Mouse (Mus musculus) left cerebral cortex, adult 9 months (tissue): Measurements from ENCODE around the gene Ddost.

ENCODE experiments used
- DNase-seq, 2 experiments: peaks; one replicate each; pipeline ENCODE4 v3.0.0; 2022; ENCODE audit warnings: low spot score in 2 of 2

The Ddost gene

DNA sequence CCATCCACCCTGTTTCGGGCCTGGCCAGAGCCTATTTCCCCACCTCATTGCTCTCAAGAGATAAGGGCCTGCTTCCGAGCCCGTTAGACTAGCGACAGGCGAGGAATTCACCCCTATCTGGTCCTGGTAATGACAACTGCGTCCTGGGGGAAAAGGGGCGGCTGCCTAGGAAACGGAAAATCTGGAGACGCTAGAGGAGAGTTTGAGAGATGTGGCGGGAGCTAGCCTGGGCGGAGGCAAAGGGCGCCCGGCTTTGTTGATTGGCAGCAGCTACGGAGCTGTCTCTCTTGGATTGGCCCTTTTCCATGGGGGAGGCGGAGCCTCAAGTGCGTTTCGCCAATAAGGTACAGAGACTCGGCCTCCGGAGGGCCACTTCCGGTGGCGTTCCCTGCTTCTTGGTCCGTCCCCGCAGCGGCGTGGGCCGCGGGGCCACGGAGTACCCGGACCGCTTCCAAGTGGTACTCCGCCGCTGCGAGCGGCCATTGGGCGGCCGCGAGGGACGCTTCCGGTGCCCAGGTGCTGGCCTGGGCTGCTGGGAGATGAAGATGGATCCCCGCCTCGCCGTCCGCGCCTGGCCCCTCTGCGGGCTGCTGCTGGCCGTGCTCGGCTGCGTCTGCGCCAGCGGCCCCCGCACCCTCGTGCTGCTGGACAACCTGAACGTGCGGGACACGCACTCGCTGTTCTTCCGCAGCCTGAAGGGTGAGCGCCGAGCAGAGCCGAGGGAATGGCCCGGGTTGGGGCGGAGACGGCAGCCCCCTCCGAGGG, at the start of gene Ddost:
Gene Ddost, plus strand, starts transcription at position 391 of the 765 bp plus-strand sequence.
- DNase-seq, result peak; percentile 96 to 99

DNA sequence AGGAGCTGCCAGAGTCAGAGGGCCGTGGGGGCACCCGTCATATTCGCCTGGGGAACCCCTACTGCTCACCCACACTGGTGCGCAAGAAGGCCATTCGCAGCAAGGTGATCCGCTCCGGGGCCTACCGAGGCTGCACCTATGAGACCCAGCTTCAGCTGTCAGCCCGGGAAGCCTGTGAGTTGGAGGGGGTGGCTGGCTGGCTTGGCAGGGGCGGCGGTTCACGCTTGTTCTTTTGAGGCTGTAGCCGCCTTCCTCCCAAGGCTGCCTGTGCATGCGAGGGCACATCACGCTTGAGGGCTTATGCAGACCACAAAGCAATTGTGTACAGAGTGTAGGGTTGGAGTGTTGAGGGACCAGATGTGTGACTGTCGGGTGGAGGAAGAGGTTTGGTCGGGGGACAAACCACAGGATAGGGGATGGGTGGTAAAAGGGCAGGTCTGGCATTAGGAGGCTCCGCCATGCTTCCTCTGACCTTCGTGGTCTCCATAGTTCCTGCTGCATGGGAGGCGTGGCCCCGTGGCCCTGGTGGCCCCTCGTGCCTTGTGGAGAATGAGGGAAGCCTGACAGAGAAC, 47.3 kb upstream of the Ddost start:
- DNase-seq, result no peak

DNA sequence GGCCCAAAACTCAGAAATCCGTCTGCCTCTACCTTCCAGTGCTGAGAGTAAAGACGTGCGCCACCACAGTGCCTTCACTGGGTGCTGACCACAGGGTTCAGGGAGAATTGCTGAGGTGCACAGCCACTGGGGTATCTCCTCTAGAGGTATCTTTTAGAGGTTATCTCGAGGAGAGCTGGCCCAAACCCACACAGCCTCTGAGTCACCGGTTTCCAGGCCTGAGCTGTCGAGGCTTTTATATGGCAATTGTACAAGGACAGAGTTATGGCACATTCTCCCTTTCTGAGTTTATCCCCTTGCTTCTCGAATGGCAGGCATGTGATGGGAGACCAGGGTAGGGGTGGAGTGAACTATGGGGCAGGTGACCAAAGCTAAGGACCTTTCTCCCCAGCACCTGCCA, 45.9 kb upstream of the Ddost start:
- DNase-seq, result no peak

DNA sequence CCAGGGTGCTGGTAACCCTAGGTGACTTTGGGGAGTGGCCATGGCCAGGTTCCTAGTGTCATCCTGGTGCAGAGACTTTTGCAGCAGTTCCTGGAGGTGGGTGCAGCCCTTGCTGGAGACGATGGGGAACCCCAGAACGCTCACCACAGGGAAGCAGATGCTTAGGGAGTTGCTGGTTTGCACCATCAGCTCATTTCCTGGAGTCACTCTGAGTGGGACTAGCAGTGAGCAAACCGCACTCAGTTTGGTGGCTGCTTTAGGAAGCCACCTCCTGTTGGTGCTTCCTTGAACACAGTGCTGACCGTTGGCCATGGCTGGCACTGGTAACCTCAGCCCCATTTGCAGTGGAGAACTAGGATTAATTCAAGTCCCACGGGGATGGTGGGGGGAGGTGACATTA, 45.0 kb upstream of the Ddost start:
- no peak for DNase-seq

DNA sequence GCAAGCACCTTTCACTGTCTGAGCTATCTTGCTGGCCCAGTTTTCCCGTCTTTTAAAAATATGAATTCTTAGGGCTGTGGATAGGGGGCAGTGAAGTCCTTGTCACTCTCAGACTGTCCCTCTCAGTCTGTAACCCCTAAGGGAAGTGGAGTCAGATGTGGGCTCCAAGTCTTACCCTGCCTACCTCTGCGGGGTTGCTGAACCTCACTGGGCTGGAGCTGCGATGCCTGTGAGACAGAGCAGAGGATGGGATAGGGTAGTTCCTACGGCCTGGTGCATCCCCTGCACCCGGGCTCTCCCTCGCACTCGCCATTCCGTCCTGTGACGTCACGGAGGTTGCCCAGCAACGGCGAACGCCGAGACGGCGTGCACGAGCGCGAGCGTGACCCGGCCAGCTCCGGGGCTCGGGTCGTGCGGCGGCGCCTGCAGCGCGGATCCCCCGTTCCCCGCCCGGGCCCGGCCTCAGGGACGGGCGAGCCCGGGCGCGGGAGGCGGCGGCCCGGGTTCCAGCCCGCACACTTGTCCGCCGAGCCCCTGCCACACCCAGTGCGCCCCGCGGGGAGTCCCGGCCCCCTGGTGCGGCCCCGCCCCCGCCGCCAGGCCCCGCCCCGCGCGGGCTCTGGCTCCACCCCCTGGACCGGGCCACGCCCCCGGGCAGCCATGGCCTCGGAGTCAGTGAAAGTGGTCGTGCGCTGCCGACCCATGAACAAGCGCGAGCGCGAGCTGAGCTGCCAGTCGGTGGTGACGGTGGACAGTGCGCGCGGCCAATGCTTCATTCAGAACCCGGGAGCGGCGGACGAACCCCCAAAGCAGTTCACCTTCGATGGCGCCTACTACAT, 42.5 kb upstream of the Ddost start:
- peak in 1 of 2 experiments; percentile 87 for DNase-seq

DNA sequence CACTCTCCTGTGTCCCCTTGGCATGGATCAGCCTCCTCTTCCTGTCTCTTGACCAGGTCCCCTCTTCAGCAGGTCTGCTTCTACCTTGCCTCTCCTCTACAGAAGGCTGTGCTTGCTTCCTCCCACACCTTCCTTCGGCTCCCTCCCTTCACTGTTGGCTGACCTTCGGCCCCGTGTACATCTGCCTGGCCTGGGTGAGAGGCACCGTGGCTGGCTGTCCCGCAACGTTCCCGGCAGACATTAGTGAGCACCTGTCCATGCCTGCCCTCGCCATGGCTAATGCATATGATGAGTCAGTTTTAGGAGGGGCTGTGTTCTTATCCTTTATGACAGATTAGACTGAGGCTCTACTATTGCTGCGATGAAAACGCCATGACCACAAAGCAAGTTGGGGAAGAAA, 36.7 kb upstream of the Ddost start:
- DNase-seq, result no peak

DNA sequence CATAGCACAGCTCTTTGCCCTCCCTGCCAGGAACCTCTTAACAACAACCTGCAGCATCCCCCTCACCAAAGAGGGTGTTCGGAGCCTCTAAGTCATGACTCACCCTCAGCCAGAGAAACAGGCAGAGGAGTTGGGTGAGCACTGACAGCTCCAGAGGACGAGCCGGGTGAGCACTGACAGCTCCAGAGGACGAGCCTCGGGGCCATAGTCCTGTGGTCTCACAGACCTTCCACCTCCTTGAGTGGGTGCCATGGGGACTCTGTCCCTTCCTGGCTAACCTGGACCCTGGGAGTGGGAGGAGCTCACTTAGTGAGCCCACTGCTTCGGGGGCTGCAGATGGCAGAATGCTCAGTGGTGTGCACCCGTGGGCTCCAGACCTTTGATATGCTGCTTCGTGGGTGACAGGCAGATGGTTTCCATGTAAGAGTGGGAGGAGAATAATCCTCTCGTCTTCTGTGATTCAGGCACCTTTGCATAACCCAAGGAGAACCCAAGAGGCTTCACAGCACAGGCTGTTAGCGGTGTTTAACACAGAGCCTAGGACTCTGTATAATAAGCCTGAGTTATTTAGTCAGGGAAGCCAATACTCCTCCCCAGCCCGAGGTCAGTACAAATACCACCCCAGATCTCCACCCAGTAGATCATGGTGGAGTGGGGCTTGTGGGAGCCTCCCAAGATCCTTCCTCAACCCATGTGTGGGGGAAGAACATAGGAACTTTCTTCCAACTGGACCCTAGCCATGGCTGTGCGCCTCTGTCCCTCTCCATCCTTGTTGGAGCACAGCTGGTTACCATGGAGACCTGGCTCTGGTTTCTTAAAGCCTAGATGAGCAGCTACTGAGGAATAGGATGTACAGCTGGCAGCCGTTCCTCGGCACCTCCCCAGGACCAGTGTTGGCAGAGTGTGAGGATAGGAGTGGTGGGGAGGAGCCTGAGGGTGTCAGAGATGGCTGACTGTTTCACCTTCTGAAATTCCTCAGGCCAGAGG, 32.2 kb upstream of the Ddost start:
- DNase-seq, result peak; percentile 73 to 76

DNA sequence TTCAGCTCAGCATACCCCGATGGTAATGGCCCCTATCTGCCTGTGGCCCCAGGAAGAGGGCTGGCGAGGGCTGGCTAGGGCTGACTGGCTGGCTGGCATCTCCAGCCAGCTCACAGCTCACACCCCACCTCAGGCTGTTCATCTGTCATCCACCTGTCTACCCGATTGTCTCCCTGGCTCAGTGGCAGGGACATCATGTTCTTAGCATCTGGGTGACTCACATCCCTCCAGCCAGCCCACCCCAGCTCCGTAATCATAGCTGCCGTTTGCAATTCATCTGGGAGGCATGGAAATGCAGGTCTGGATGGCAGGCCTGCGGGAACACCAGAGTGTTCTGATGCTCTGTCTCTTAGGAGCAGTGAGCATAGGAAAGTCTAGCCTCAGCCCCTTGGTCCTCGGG, 26.2 kb upstream of the Ddost start:
- peak in 1 of 2 experiments; percentile 46 for DNase-seq

DNA sequence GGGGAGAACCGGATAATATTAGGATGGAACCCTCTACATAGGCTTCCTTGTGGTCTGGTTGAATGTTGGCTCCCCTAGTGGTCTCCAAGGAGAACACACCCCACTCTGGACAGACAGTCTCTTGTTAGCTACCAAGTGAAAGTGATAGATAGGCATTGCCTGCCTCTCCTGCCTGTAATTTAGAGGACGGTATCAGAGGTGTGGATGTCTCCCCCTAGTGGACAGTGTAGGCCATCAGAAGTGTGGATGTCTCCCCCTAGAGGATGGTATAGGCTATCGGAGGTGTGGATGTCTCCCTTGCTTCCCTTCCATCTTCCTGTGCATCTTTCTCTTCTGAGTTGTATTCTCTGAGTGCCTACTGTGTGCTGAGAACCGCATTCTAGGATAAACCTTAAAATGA, 21.7 kb upstream of the Ddost start:
- peak; percentile 45 to 83 for DNase-seq

DNA sequence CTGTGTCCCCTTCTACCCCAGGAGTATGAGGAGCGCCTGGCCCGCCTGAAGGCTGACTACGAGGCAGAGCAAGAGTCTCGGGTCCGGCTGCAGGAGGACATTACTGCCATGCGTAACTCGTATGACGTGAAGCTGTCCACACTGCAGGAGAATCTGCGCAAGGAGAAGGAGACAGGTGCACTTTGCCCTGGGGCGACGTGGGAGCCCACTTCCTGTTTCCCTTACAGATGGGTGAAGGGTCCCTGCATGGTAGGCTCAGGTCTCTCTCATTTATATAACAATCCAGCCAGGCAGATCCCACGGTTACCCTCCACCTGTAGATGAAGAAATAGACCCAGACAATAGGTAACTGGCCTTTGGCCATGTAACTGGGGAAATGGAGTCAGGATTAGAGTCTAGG, 18.1 kb upstream of the Ddost start:
- no peak for DNase-seq

DNA sequence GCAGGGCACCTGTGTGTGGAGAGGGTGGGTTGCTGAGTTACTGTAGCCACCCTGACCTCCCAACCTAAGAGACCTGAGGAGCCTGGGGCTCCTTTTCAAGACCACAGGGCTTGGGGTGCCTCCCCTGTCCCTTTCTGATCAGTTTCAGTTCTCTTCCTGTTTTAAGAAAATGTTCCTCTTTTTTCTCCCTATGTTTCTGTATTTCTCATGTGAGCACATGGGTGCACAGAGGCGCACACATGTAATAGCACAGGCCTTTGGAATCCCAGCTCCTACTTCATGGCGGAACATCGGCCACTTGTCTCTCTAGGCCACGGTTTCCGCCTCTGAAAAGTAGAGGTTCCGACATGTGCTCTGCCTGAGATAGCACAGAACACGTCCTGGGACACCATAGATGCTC, 15.8 kb upstream of the Ddost start:
- no peak for DNase-seq

DNA sequence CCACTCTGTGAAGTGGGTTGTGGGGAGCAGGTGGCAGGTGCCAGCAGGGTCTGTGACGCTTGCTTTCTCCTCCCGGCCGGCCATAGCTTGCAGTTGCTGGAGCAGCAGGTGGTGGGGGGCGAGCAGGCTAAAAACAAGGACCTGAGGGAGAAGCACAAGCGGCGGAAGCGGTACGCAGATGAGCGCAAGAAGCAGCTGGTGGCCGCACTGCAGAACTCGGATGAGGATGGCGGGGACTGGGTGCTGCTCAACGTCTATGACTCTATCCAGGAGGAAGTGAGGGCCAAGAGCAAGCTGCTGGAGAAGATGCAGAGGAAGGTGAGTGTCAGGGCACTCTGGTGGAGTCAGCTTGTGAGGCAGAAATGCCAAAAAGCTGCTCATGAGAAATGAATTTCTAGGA, 12.5 kb upstream of the Ddost start:
- no peak for DNase-seq

DNA sequence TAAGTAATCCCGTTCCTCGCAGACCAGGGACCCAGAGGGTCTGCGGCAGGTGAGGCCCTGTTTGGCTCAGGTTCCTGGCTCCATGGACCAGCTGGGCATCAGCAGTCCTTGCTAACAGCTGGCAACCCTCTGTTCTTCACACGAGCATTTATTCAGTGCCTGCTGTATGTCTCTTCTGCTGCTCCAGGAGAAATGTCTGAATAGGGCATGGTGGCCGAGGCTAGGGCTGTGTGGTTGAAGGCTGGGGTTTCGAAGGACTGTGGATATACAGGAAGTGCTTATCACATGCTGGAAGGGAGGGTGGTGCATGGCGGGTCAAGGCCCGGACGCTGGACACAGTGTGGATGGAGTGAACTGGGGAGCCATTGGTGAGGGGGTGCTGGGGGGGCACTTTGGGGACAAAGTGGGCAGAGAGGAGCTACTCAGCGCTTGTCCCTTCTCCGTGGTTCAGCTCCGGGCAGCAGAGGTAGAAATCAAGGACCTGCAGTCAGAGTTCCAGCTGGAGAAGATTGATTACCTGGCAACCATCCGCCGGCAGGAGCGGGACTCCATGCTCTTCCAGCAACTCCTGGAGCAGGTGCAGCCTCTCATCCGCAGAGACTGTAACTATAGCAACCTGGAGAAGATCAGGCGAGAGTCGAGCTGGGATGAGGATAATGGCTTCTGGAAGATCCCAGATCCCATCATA, 11.1 kb upstream of the Ddost start:
- DNase-seq, result peak in 1 of 2 experiments; percentile 44

DNA sequence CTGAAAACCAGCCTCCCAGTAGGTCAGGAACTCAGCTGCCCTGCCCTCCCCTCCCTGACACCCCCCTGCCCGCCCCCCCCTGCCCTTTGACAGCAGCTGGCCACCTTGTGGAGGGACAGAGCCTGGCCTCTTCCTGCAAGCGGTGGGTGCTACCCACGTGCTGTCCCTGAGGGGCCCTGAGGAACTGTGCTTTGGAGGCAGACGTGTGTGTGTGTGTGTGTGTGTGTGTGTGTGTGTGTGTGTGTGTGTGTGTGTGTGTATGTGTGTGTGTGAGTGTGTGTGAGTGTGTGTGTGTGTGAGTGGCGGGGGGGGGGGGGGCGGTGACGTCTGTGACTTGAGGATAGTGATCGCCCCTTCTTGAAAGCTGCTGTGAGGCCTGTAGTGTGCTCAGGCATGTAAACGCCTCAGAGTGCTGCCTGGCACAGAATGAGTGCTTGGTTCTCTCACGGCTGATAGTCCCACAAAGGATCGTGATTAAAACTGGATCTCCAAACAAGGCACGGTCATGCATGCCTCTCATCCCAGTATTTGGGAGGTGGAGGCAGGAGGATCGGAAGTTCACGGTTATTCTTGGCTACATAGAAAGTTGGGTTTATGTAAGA, 10.5 kb upstream of the Ddost start:
- no peak for DNase-seq

DNA sequence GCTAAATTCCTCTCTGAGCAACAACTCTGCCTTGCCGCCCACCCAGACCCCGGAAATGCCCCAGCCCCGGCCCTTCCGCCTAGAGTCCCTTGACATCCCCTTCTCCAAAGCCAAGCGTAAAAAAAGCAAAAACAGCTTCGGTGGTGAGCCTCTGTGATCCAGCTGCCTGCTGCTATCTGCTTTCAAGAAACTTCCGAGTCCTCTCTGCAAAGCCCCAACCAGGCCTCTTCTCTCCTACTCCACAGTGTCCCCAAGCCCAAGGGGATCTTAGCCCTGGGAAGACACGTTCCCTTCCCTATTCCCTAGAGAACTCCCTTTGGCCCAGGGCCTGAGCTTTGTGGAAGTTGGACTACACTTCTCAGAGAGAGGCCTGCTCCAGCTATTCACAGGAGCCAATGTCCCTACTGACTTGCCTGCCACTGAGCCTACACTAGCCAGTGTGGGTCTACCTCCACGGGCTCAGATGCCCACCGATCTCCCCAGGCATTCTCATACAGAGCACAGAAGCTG, 3.2 kb upstream of the Ddost start:
- no peak for DNase-seq

DNA sequence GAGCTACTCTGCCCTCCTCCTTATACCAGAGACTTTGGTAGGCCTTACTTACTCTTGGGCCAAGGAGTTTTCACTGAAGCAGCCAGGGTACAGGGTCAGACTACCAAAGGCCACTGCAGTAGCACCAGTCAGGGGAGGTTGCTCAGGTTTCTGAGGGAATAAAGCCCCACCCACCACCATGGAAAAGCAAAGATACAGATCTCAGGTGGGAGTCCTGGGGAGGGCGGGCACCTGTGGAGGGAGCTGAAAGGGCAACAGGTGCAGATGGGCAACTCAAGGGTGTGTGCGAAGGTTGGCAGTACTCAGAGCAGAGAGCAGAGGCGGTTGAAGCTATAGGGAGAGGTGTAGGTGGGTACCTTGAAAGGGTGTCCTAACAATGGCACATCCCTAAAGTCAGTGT, 1.5 kb upstream of the Ddost start:
- no peak for DNase-seq

DNA sequence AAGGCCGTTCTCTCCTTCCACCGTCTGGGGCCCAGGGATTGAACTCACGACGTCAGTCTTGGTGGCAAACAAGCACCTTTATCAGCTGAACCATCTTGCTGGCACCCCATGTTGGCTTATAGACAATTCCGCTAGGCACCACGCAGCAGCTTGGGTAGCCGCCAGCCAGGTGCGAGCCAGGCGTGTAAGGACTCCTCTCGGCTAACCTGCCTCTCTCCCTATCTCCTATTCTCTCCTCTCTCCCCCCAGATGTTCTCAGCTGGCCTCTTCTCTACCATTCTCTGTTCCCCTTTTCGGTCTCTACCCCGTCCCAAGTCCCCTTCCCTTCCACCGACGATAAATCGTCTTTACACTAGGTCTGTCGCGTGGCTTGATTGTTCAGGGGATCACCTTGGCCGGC, 788 bp upstream of the Ddost start:
- DNase-seq, result no peak

DNA sequence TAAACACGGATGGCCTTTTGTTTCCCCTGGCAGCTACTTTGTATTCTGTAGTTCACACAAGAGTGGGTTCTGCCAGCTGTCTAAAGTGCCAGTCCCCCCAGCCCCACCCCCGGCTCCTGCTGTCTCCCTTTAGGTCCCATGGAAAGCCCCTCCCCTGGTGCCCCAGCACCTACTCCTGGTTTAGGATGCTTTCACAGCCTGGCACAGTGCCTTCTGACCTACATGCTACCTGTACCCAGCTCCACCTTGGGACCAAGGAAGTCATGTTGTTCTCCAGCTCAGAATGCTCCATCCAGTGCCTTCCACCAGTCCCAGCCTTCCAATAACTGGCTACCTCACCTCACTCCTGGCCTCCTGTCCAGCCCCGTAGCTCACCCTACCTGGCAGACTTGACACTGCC, 2.5 kb downstream of the Ddost start:
- DNase-seq, result no peak

DNA sequence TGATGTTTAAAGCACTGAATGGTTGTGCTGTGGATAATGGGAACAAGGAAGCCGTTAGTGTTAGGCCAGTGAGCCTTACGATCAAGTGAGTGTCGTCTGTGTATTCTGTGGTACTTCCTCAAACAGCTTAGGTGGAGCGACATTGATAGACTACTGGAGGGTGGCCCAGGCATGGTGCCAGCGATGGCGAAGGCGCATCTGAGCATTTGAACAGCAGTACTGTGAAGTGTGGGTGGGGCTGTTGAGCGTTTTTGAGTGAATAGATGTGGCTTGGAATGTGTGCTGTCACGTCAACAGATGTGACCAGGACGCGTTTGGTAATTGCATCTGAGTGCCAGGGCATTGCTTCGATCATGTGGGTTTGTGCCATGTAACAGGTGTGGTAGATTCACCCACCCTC, 3.2 kb downstream of the Ddost start:
- no peak for DNase-seq

DNA sequence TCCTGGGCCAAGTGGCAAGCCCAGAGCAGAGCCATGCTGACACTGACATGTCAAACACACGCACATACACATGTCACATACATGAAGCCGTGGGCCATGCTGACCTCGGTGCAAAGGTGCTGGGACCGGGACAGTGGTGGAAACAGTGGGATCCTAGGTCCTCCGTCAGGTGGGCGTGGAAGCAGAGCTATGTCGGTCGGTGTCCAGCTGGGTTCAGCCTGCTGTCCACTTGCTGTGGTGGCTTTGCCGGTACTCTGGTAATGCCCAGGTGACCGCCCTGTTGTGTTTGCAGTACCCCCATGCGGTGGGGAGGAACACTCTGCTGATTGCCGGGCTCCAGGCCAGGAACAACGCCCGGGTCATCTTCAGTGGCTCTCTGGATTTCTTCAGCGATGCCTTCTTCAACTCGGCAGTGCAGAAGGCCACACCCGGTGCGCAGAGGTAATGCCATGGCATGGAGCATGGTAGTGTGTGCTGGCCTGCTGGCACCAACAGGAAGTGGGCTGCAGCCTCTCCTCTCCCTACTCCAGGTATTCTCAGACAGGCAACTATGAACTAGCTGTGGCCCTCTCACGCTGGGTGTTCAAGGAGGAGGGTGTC, 5.9 kb downstream of the Ddost start:
- DNase-seq, result no peak
